Mouse (Mus musculus) ES-E14 (cell line): ENCODE measurements around the gene Gm11032.

ENCODE experiments used
- CHD2 ChIP-seq: IDR thresholded peaks from 2 replicates; pipeline ENCODE4 v1.6.1; 2014; ENCODE audit warnings: mild to moderate bottlenecking, low read depth, low read length, inconsistent platforms
- MAFK ChIP-seq: IDR thresholded peaks from 2 replicates; pipeline ENCODE4 v1.6.1; 2014; ENCODE audit warnings: mild to moderate bottlenecking, low read depth, low read length, inconsistent platforms; ENCODE audit not compliant: insufficient read depth

DNA sequence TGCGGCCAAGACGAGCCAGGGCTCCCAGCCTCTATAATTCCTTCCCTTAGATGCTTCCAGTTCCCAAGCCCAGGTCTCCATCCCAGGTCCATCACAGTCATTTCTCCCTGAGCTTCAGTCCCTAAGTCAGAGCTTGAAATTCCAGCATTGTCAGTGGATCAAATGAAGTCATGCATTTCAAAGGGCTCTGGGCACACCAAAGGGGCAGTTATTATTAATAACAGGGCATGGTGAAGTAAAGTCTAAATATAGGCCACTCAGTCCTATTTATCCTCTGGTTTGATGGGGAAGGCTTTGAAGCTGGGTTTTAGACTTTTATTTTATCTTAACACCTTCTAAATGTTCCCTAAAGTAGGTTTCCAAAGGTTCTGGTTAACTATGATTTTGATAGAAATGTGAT lies 8.0 kb upstream of the Gm11032 start:
- TF ChIP-seq MAFK (no peak), CHD2 (no peak)
